Mouse (Mus musculus): ENCODE data around the gene Elp4.

DNA sequence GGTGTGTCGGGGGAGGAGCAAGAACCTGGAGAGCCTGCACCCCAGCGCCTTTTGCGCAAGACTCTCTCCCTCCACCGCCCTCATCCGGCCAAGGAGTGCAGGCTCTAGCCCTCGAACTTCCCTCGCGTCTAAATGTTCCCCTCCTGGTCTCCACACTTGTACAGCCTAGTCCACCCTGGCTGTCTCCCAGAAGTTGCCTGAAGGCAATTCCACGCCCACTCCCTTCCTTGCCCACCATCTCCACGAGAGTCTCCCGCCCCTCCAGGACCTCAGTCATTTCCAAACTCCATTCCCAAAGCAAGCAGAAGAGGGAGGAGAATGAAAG is 236.8 kb downstream of the Elp4 start:
- no peak for TF ChIP-seq MAFK (IDR thresholded peaks at IDR 0.05; ENCODE audit: insufficient read depth, low read depth, low read length)
- TF ChIP-seq CHD2 (IDR thresholded peaks at IDR 0.05; ENCODE audit: low read depth, low read length), result no peak
- TF ChIP-seq HCFC1 (IDR thresholded peaks at IDR 0.05; ENCODE audit: borderline replicate concordance, insufficient read depth, low read length), result no peak
- no peak for TF ChIP-seq ZNF384 (IDR thresholded peaks at IDR 0.05; ENCODE audit: low read depth, low read length)

Data from ES-E14 (cell line).